Mouse (Mus musculus) lung, embryonic 16.5 days (tissue): ENCODE measurements at regions not wholly inside any gene's neighbourhood (a gene's known extent, or its start where the extent isn't known, plus 50 kb on each side); places are given as distances from the start of the nearest gene placed in this dataset.
"Not testable (repeated sequence)": the region's sequence is repeated elsewhere in the genome, so short reads cannot be mapped to it uniquely, and the experiment has no call there.

Experiments used
- ATAC-seq: fragments of 200-750 bp; cut with Nextera tagmentation; 2 replicates; pipeline ENCODE4 v1.8.0; 2017; ENCODE audit warnings: low read depth, mild to moderate bottlenecking, moderate library complexity
- H3K27ac ChIP-seq: fragments of 300-500 bp; sonication (generic); 2 replicates; pipeline ENCODE4 v1.5.1; 2014; ENCODE audit warnings: mild to moderate bottlenecking, control low read depth, low read length
- H3K27me3 ChIP-seq: fragments of 300-500 bp; sonication (generic); 2 replicates; pipeline ENCODE4 v1.6.1; 2014; ENCODE audit warnings: low read depth, low read length, mixed read lengths; ENCODE audit not compliant: control insufficient read depth, insufficient read depth
- H3K36me3 ChIP-seq: fragments of 300-500 bp; sonication (generic); 2 replicates; pipeline ENCODE4 v1.6.1; 2014; ENCODE audit warnings: low read length; ENCODE audit not compliant: control insufficient read depth, insufficient read depth
- H3K4me1 ChIP-seq: fragments of 300-500 bp; sonication (generic); replicated peaks from 2 replicates; pipeline ENCODE4 v1.6.1; 2014; ENCODE audit warnings: low read length, mixed read lengths; ENCODE audit not compliant: control insufficient read depth, insufficient read depth
- H3K4me2 ChIP-seq: fragments of 300-500 bp; sonication (generic); 2 replicates; pipeline ENCODE4 v1.6.1; 2014; ENCODE audit warnings: low read depth, low read length, control low read depth
- H3K4me3 ChIP-seq: fragments of 300-500 bp; sonication (generic); 2 replicates; pipeline ENCODE4 v1.5.1; 2014; ENCODE audit warnings: mild to moderate bottlenecking, low read length, control low read depth
- H3K9ac ChIP-seq: fragments of 300-500 bp; sonication (generic); 2 replicates; pipeline ENCODE4 v1.6.1; 2014; ENCODE audit warnings: low read length, control low read depth
- H3K9me3 ChIP-seq: fragments of 300-500 bp; sonication (generic); 2 replicates; pipeline ENCODE4 v1.6.1; 2016; ENCODE audit warnings: low read length; ENCODE audit not compliant: control insufficient read depth
- WGBS: fragments of 180-500 bp; shearing (Covaris S2); extraction: QIAGEN DNeasy Blood & Tissue Kit; methylation state at CpG from one replicate; pipeline ENCODE4 v1.1.7; 2014; 5-methylcytosine and 5-hydroxymethylcytosine counted together

DNA sequence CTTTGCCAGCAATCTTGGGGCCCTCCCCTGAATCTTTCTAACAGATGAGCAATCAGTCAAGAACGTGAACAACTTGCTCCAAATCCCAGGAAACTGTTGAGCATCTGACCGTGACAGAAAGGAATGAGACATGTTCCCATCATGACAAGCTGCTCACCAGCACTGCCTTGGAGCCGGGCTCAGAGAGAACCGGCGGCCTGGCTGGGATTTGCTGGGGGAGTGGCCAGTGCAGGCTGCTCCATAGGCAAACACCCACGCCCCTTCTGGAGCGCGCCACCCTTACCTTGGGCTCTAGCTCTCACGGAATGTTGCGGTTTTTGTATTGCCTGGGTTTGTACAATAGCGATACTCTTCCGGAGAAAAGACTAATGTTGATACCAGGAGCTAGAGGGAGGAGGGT is 605.4 kb upstream of the Gm19410 start:
- Histone ChIP-seq H3K27me3 (no peaks in the 10 kb centered on the region), H3K27ac (no peak overlapping the region), H3K4me1 (no peaks in the 10 kb centered on the region; the same call in 1 of the 2 replicates), H3K4me3 (no peak overlapping the region), H3K4me2 (no peak overlapping the region), H3K36me3 (no peaks in the 10 kb centered on the region), H3K9me3 (no peaks in the 10 kb centered on the region), H3K9ac (no peak overlapping the region)
- 76% methylated on average over 12 of the region's 12 CpGs for WGBS
- peak; percentile 65; the same call in 1 of the 2 replicates for ATAC-seq

DNA sequence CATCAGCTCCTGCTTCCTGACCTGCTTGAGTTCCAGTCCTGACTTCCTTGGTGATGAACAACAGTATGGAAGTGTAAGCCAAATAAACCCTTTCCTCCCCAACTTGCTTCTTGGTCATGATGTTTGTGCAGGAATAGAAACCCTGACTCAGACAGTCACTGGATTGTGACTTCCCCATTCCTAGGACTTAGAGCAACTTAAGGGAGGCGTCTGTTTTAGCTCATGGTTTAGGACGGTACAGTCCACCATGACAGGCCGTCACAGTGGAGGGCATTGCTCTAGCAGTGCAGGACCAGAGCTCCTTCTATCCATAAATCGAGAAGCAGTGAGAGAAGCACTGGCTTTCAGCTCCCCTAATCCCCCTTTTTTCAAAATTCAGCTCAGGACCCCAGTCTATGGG is 603.4 kb upstream of the Gm19410 start:
- H3K27ac ChIP-seq, H3K4me3 ChIP-seq, H3K27me3 ChIP-seq, H3K9me3 ChIP-seq, H3K4me2 ChIP-seq, H3K9ac ChIP-seq, ATAC-seq, H3K4me1 ChIP-seq, H3K36me3 ChIP-seq: not testable (repeated sequence)
- 80% methylated on average over 4 of the region's 4 CpGs for WGBS

GRCm38 (mm10) chr8:35166611-35167010 is 599.0 kb upstream of the Gm19410 start:
- no peaks in the 10 kb centered on the region for H3K4me1 ChIP-seq
- 85% methylated on average over 6 of the region's 6 CpGs for WGBS
- no peak overlapping the region for H3K9ac ChIP-seq
- no peak overlapping the region for H3K4me2 ChIP-seq
- H3K27ac ChIP-seq: no peak overlapping the region
- H3K4me3 ChIP-seq: no peak overlapping the region
- H3K9me3 ChIP-seq: no peaks in the 10 kb centered on the region
- no peaks in the 10 kb centered on the region for H3K36me3 ChIP-seq
- H3K27me3 ChIP-seq: no peaks in the 10 kb centered on the region
- no peak for ATAC-seq

DNA sequence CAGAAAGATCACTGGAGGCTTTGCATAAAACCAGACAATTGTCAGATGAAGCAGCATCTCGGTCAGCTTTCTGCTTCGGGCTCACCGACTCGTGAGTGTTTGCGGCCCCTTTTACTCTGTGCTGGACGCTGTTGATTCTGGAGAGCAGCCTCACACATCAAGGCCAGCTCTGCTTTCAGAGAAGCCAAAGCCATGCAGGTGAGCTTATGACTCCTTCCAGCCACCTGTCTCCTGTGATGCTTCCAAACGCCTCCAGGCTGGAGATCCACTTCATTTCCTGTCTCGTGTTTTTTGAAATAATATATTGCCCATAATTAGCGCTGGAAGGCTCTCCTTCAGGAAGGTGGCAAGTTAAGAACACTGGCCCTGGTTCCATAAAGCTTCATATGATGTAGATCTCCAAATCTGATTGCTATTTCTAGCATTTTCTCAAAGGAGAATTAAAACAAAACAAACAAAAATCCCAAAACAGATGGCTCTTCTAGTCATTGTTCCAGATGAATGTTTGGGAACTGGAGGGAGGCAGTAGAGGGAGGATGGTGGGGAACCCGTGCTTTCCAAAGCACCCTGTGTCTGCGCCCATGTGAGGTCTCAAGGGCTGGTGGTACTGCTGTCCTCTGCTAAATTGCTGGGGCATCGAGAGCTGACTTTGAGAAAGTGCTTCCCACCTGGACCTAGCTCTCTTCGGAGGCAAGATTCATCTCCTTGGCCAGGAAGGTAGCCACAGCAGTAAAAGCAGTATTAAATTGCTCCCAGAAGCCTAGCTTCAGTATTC is 593.9 kb upstream of the Gm19410 start:
- H3K36me3 ChIP-seq: no peaks in the 10 kb centered on the region
- no peaks in the 10 kb centered on the region for H3K27me3 ChIP-seq
- H3K4me2 ChIP-seq: no peak overlapping the region
- no peaks in the 10 kb centered on the region for H3K9me3 ChIP-seq
- no peak overlapping the region for H3K4me3 ChIP-seq
- WGBS: 83% methylated on average over 13 of the region's 13 CpGs
- no peak for ATAC-seq
- peaks cover 3% of the 10 kb centered on the region; the same call in 1 of the 2 replicates for H3K4me1 ChIP-seq
- no peak overlapping the region for H3K9ac ChIP-seq
- H3K27ac ChIP-seq: no peak overlapping the region

GRCm38 (mm10) chr8:35177314-35177713 is 588.3 kb upstream of the Gm19410 start:
- 46% methylated on average over 5 of the region's 5 CpGs for WGBS
- no peak overlapping the region for H3K27ac ChIP-seq
- H3K4me2 ChIP-seq: no peak overlapping the region
- no peaks in the 10 kb centered on the region for H3K36me3 ChIP-seq
- peaks cover 8% of the 10 kb centered on the region for H3K4me1 ChIP-seq
- no peaks in the 10 kb centered on the region for H3K9me3 ChIP-seq
- H3K4me3 ChIP-seq: no peak overlapping the region
- H3K9ac ChIP-seq: no peak overlapping the region
- ATAC-seq: peak; percentile 78
- H3K27me3 ChIP-seq: no peaks in the 10 kb centered on the region

DNA sequence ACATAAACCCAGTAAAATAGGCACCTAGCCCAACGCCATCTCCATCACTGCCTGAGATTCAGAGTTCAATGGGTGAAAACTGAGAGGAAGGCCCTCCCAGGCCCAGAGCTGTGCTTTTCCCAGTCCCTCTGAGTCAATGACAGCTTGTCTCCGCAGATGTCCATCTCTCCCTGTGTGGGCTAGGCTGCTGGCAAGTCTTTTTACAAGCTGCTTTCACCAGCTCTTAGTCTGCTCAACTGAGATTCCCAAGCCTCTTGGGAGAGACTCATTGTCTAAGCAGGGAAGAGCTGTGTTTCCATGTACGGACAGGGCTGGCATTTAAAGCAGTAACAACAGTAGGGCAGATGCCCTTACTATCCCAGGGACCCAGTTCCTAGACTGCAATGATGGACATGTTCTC is 585.5 kb upstream of the Gm19410 start:
- Histone ChIP-seq H3K4me1 (peaks cover 8% of the 10 kb centered on the region), H3K4me3 (no peak overlapping the region), H3K27me3 (no peaks in the 10 kb centered on the region), H3K9ac (no peak overlapping the region), H3K9me3 (peaks cover 4% of the 10 kb centered on the region; the same call in 1 of the 2 replicates), H3K4me2 (no peak overlapping the region), H3K27ac (no peak overlapping the region), H3K36me3 (no peaks in the 10 kb centered on the region)
- WGBS: 64% methylated on average over 3 of the region's 3 CpGs
- ATAC-seq: no peak

DNA sequence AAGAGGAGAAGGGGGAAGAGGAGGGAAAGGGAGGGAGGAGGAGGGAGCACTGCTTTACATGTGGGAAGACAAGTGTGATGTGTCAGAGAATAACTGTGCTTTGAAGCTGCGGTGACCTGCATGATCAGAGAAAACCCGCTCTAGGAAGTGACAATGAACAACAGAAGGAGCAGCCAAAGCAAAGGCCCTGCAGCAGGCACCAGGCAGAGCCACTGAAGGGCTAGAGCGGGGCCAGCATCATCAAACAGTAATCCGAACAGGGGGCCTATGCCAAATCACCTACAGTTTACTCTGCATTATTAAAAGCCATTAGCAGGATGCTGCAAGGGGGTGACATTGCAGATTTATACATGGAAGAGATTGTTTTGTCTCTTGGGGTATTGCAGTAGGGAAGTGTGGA is 583.4 kb upstream of the Gm19410 start:
- H3K4me1 ChIP-seq: peaks cover 2% of the 10 kb centered on the region
- H3K4me3 ChIP-seq: no peak overlapping the region
- no peaks in the 10 kb centered on the region for H3K27me3 ChIP-seq
- H3K36me3 ChIP-seq: no peaks in the 10 kb centered on the region
- peaks cover 4% of the 10 kb centered on the region; the same call in 1 of the 2 replicates for H3K9me3 ChIP-seq
- H3K9ac ChIP-seq: no peak overlapping the region
- H3K27ac ChIP-seq: no peak overlapping the region
- WGBS: 79% methylated on average over 4 of the region's 4 CpGs
- no peak for ATAC-seq
- no peak overlapping the region for H3K4me2 ChIP-seq

DNA sequence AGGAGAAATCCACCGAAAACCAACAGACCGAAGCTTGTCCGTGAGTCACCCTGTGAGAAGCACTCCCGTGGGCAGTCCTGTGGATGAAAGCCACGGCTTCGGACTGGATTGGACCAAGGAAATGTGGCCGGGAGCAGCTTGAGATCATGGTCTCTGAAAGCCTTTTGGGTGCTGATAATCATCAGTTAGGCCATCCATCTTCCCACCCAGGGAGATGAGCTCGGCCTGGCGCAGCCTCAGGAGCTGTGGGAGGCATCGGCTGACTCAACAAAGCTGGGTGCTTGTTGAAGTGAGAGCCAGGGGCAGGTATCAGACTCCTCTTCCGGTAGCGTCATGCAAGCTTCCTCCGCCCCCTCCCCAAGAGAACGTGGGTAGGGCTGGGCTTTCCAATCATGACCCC is 582.2 kb upstream of the Gm19410 start:
- no peak for ATAC-seq
- H3K27me3 ChIP-seq: no peaks in the 10 kb centered on the region
- no peak overlapping the region for H3K4me3 ChIP-seq
- no peak overlapping the region for H3K4me2 ChIP-seq
- H3K9ac ChIP-seq: no peak overlapping the region
- WGBS: 82% methylated on average over 14 of the region's 14 CpGs
- peaks cover 4% of the 10 kb centered on the region; the same call in 1 of the 2 replicates for H3K9me3 ChIP-seq
- H3K4me1 ChIP-seq: no peaks in the 10 kb centered on the region
- no peak overlapping the region for H3K27ac ChIP-seq
- H3K36me3 ChIP-seq: no peaks in the 10 kb centered on the region

GRCm38 (mm10) chr8:35185165-35185564 is 580.4 kb upstream of the Gm19410 start:
- Histone ChIP-seq H3K27me3 (no peaks in the 10 kb centered on the region), H3K4me3 (no peak overlapping the region; the same call in 1 of the 2 replicates), H3K9me3 (peaks cover 4% of the 10 kb centered on the region; the same call in 1 of the 2 replicates), H3K4me1 (no peaks in the 10 kb centered on the region), H3K4me2 (peak overlapping the region; percentile 15), H3K9ac (no peak overlapping the region), H3K36me3 (no peaks in the 10 kb centered on the region), H3K27ac (no peak overlapping the region)
- WGBS: 51% methylated on average over 10 of the region's 10 CpGs
- peak; percentile 28; the same call in 1 of the 2 replicates for ATAC-seq
